Mouse (Mus musculus) cerebellum, adult (tissue): ENCODE data around the gene Prok2.

Experiments used
- ATAC-seq: cut with Nextera tagmentation; 2 replicates; pipeline ENCODE4 v1.9.2; 2017; ENCODE audit warnings: mild to moderate bottlenecking, moderate library complexity, mixed read lengths; ENCODE audit not compliant: insufficient number of reproducible peaks, low FRiP score, low TSS enrichment

The Prok2 gene

GRCm38 (mm10) chr6:99692916-99693841 is 33.0 kb downstream of the Prok2 start:
- peak; percentile 28 for ATAC-seq

DNA sequence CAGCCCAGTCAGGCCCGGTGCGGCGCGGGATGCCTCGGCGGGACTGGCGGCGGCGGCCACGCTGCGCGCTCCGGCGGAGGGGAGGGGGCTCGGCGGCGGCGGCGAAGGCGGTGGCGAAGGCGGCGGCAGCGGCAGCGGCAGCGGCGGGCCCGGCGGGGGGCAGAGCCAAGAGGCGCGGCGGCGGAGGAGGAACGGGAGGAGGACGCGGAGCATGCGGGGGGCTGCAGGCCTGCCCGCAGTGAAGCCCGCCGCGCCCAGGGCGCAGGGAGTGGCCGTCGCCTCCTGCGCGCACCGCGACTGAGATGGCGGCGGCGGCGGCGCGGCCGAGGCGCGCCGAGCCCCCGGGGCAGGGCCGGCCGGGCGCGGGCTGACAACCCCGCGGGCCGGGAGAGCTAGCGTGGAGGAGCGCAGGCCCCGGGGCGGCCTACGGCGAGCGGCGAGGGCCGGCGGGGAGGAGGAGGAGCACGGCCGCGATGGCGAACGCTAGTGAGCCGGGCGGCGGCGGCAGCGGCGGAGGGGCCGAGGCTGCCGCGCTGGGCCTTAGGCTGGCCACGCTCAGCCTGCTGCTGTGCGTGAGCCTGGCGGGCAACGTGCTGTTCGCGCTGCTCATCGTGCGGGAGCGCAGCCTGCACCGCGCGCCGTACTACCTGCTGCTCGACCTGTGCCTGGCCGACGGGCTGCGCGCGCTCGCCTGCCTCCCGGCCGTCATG is 33.8 kb downstream of the Prok2 start, which contains the start of gene Gpr27:
Gene Gpr27 (plus strand): TSS at position 474 of the 710 bp plus-strand sequence.
- ATAC-seq: peak; percentile 64

DNA sequence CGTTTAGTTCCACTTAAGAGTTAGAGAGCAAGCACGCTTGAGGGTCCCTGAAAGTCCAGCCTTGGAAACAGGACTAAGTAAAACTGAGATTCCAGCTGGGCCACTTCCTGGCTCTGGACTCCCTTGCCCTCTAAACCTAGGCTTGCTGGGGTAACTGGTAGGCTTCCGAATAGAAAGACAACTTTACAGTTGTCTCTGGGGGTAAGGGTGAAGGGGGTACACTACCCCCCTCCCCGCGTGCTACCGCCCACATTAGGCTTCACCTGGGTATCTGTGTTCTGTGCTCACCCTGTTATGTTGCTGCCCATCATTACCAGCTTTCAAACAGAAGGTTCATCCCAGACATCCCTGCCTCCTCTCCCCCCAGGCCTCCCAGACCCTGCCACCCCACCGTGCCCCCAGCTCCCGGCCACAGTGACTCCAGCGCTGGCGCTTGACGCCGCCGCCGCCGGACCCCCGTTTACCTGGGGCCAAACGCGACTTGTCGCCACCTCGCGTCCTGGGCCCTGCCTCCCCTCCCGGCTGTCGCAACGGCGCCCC is 34.5 kb downstream of the Prok2 start:
- ATAC-seq: peak; percentile 23; the same call in 1 of the 2 replicates

GRCm38 (mm10) chr6:99688513-99688912 is 37.7 kb downstream of the Prok2 start:
- no peak for ATAC-seq

DNA sequence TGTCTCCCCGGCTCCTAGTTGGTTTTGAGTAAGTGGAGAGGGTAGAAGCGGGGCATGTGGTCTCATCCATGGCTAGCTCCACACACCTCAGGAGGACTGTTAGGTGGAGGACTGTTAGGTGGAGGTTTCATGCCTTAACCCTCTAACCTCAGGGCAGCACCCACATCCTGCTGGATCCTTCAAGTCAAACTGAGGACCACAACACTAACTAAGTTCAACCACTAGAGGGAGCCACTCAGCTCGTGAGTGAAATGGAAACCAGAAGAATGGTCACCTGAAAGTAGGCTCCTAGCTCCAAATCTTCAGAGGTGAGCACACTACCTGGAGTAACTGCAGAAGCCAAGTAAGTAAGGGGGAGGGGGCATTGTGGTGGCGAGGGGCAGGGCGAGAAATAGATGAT is 41.3 kb downstream of the Prok2 start:
- ATAC-seq: peak; percentile 29; the same call in 1 of the 2 replicates

DNA sequence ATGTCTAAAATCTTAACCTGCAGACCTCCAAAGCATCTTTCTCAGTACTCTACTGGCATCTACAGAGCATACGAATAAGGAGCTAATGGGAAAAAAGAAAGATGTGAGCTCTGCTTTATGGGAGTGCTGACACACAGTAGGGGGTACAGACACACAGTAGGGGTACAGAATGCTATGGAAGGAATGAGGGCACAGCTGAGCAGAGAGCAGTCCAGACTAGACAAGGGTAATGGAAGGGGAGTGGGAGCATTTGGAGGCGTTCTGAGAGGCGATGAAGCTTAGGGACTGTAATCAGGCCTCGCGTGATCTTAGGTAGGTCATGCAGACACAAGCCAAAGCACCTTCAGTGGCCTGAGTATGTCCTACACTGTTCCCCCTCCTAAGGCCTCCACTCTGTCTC is 42.2 kb downstream of the Prok2 start:
- no peak for ATAC-seq

GRCm38 (mm10) chr6:99678108-99678507 is 48.1 kb downstream of the Prok2 start:
- ATAC-seq: peak; percentile 68

DNA sequence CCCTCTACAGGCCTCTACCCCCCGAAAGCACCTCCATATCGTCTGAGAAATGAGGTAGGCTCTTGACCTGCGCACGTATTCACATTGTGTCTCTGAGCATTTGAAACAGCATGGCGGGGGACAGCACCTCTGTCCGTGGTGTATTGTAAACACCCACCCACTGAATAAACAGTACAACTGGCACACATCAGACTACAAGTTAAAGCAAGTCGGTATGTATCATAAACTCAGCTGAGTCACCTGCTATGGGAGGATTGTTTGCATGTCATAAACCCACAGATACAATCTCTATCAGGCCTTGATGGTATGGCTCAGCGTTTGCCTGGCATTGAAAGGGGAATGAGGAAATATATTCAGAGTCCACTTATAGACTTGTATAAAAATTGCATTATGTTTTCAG is 48.9 kb downstream of the Prok2 start:
- ATAC-seq: no peak

DNA sequence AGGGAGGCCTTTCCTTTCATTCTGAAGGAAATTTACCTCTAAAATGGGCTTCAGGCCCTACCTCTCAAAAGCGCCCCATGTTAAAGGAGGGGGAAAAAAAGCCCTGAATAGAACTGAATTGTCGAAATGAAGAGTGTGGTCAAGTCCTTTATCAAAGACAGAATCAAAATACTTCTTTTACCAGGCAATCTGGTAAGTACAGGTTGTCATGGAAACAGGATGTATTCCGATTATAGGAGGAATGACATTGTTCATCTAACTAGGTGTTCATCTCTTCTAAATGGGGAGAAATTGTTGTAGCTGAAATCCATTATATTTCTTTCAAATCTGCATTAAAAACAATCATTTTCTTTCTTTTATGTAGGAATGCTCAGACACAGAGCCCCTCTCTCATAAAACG is 51.7 kb downstream of the Prok2 start:
- no peak for ATAC-seq

DNA sequence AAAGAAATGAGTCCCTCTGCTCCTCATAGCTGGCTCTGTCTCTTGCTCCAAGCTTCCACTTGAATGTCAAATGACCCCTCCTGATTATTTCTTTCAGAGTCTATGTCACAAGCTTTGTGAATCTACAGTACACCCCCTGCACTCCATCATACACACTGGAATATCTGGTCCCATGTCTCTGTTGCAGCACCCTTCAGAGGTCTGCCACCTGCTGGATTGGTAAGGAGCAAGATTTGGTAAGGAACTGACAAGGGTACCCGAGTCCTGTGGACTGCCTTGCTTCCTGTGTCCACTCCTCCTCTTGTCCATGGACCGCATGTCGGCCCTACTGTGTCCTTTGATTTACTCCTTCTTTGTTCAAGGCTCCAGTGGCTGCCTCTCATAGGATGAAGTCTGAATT is 54.4 kb downstream of the Prok2 start:
- no peak for ATAC-seq

DNA sequence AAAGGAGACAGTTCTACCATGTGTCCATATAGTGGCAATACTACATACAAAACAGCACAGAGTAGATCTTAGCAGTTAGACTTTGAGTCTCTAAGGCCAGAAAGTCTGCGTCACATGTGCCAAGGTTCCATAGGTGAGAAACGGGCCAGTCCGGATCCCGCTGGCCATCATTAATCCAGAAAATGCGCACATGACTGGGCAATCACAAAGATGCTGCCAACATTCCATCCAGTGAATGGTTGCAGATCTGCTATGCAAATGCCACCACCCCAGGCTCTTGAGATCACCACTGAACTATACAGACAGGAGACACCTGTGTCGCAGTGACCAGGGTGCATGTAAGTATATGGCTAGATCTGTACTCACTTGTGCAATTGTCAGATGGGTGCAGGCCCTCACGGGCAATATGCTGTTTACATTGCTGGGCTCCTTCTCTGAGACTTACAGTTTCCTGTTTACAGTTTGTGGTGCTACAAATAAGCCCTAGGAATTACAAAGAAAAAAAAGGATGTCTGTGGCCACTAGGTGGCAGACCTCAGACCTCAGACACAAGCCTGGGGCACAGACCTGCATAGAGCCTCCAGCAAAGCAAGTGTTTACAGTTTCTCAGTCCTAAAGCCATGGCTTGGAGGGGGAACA is 55.6 kb downstream of the Prok2 start:
- peak; percentile 22; the same call in 1 of the 2 replicates for ATAC-seq

DNA sequence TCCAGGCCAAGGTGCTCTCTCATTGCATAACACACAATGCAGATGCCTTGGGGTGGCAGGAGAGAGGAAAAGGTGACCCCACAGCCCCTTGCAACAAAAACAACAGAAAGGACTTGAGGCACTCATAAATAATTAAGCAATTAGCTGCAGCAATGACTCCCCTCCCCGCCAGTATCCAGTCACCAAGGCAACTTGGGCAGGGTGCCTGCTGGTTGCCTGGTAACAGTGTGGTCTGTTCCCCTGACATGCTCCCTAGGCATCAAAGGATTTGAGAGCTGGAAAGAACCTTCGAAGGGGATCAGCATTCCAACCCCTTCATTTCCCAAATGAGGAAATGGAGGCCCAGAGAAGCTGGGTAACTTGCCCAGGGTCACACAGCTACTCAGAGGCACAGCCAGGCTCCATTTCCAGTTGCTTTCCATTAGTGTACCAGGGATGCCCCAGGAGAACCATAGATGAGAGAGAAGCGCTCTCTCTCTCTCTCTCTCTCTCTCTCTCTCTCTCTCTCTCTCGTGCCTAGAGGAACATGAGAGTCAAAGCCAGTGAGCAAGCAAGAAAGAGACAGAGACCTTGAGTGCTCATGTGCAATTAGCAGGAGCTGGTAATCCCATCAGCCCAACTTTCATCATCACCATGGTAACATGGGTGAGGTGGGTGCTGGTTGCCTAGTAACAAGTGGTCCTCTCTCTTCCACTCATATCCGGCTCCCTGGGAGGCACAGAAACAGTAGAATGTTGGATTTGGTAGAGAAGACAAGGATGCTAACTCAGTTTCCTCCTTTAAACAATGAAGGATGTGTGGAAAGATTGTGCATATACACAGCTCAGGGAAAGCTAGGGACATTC is 56.5 kb downstream of the Prok2 start:
- ATAC-seq: no peak

- no peak; the same call in 1 of the 2 replicates for ATAC-seq
Measured at GRCm38 (mm10) chr6:99667290-99667689, 58.9 kb downstream of the Prok2 start.

GRCm38 (mm10) chr6:99666318-99667171 is 59.6 kb downstream of the Prok2 start, which contains the start of the genes Eif4e3 and Gm20696:
Eif4e3 (minus strand) TSS chr6:99666771.
Gm20696 (minus strand) TSS chr6:99666797.
- peak; percentile 89 for ATAC-seq

GRCm38 (mm10) chr6:99665457-99666317 is 60.5 kb downstream of the Prok2 start:
- ATAC-seq: no peak; the same call in 1 of the 2 replicates

DNA sequence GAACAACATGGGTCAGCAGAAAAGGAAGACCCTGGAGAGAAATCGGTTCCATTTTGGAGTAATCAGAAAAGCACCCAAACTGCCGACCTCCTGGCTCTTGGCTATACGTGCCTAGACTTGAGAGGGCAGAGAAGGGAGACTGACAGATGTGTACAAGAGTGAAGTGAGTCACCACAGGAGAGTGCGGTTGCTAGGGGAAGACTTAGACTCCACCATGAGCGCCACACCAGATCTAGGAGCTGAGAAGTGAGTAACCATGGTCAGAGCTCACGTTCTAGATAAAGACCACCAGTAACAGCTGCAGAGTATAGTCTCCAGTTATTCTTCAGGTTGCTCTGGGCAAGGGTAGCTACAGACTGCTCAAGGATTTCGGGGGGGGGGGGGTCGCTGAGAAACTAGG is 63.0 kb downstream of the Prok2 start:
- ATAC-seq: no peak
